Mouse (Mus musculus) bone marrow, adult 2 months (tissue): ENCODE data around the gene Carf.

Experiments used
- CTCF ChIP-seq: fragments of 200-500 bp; IDR thresholded peaks from 2 replicates; pipeline ENCODE4 v1.5.1; 2011; ENCODE audit warnings: low read length, control low read depth; ENCODE audit not compliant: control insufficient read depth, insufficient read depth
- POLR2A ChIP-seq: fragments of 200-500 bp; IDR thresholded peaks from 2 replicates; pipeline ENCODE4 v1.6.1; 2011; ENCODE audit warnings: low read depth, mild to moderate bottlenecking, control low read depth, low read length, borderline replicate concordance; ENCODE audit not compliant: control insufficient read depth

DNA sequence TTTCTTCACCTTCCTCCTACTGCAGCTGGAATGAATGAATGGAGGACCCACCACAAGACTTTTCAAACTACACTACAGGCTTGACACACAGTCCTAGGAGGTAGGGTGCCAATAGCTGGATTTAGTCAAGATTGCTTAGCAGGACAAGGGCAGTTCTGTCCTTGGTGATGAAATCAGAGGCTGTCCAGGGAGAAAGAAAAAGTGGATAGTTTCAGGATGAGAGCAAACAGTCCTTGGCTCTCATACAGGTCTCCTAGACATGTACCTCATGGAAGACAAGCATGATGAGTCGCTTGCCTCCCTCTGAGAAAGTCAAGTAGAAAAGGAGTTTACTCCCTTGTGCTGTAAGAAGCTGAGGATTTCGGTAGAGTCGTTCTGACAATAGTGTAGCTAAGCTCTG lies 65.6 kb downstream of the Carf start:
- no peak for TF ChIP-seq CTCF
- TF ChIP-seq POLR2A, result no peak
